Mouse (Mus musculus) liver, embryonic 14.5 days (tissue): ENCODE measurements at regions not wholly inside any gene's neighbourhood (a gene's known extent, or its start where the extent isn't known, plus 50 kb on each side); places are given as distances from the start of the nearest gene placed in this dataset.

Experiments used
- CTCF ChIP-seq: IDR thresholded peaks from 2 replicates; pipeline ENCODE4 v1.5.1; 2016; ENCODE audit warnings: antibody characterized with exemption, low read depth, control low read depth
- EP300 ChIP-seq: IDR thresholded peaks from 2 replicates; pipeline ENCODE4 v1.6.1; 2016; ENCODE audit warnings: antibody characterized with exemption, low read depth

DNA sequence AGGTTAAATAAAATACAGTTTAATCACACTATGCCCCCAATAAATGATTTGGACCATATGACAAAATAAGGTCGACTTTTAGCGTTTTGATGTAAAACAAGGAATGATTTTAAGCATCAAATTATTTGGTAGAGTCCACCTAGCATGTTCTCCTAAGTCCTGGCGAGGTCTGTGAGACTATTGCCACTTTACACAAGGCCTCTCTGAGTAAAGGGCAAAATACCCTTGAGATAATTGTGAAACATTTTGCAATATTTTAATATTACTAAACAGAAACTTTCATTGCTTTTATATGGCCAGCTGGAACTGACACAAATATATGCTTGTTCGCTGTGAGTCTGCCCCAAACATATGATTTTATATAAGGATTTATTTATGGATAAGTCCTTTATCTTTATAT is 629.4 kb upstream of the Zeb2 start:
- no peak for TF ChIP-seq CTCF
- no peak for TF ChIP-seq EP300
